Mouse (Mus musculus) liver, embryonic 14.5 days (tissue): Measurements from ENCODE around the gene Eno2. TPM values are rescaled to one million over a fixed set of nuclear protein-coding genes. Genes with fewer than 3 reads are reported as not detected.
A peak's percentile ranks its signal among the peaks of the same experiment; 100 is the strongest.

Experiments
- ATAC-seq: fragments of 200-750 bp; cut with Nextera tagmentation; 2 replicates; pipeline ENCODE4 v1.8.0; 2017; ENCODE audit warnings: moderate number of reproducible peaks, mild to moderate bottlenecking, moderate library complexity; ENCODE audit not compliant: insufficient read depth
- DNase-seq, 3 experiments: peaks; one replicate each; pipeline ENCODE4 v3.0.0-alpha.2; 2012 to 2013; ENCODE audit warnings: low read depth in 3 of 3, low spot score in 3 of 3
- H3K27ac ChIP-seq: fragments of 300-500 bp; sonication (generic); 2 replicates; pipeline ENCODE4 v1.5.1; 2014; ENCODE audit warnings: moderate library complexity, mild to moderate bottlenecking, control low read depth, inconsistent platforms
- H3K27me3 ChIP-seq: fragments of 300-500 bp; sonication (generic); 2 replicates; pipeline ENCODE4 v1.6.1; 2014; ENCODE audit warnings: mild to moderate bottlenecking, low read length, moderate library complexity; ENCODE audit not compliant: control insufficient read depth, insufficient read depth
- H3K36me3 ChIP-seq: fragments of 300-500 bp; sonication (generic); replicated peaks from 2 replicates; pipeline ENCODE4 v1.6.1; 2014; ENCODE audit warnings: low read depth; ENCODE audit not compliant: control insufficient read depth, insufficient read depth
- H3K4me1 ChIP-seq, 2 experiments: fragments of 200-500 bp in 1 of 2; fragments of 300-500 bp in 1 of 2; sonication (generic) in 1 of 2; replicated peaks; 2 replicates each; pipeline ENCODE4 v1.6.1; 2012 to 2014; ENCODE audit warnings: antibody characterized with exemption in 1 of 2, inconsistent platforms in 1 of 2, low read length in 1 of 2; ENCODE audit not compliant: control insufficient read depth in 2 of 2, insufficient read depth in 2 of 2
- H3K4me2 ChIP-seq: fragments of 300-500 bp; sonication (generic); 2 replicates; pipeline ENCODE4 v1.6.1; 2014; ENCODE audit warnings: low read depth, mild to moderate bottlenecking, control low read depth, moderate library complexity
- H3K4me3 ChIP-seq, 2 experiments: fragments of 200-500 bp in 1 of 2; fragments of 300-500 bp in 1 of 2; sonication (generic) in 1 of 2; 2 replicates each; pipeline ENCODE4 v1.5.1; 2012 to 2014; ENCODE audit warnings: low read depth in 2 of 2, low read length in 2 of 2, mild to moderate bottlenecking in 2 of 2, control low read depth in 1 of 2, inconsistent platforms in 1 of 2, moderate library complexity in 1 of 2; ENCODE audit not compliant: insufficient read depth in 1 of 2
- H3K9ac ChIP-seq: fragments of 300-500 bp; sonication (generic); replicated peaks from 2 replicates; pipeline ENCODE4 v1.6.1; 2014; ENCODE audit warnings: mild to moderate bottlenecking, control low read depth, moderate library complexity
- H3K9me3 ChIP-seq: fragments of 300-500 bp; sonication (generic); 2 replicates; pipeline ENCODE4 v1.6.1; 2016; ENCODE audit warnings: low read length, mixed read lengths; ENCODE audit not compliant: control insufficient read depth
- CTCF ChIP-seq: IDR thresholded peaks from 2 replicates; pipeline ENCODE4 v1.5.1; 2016; ENCODE audit warnings: antibody characterized with exemption, low read depth, control low read depth
- EP300 ChIP-seq: IDR thresholded peaks from 2 replicates; pipeline ENCODE4 v1.6.1; 2016; ENCODE audit warnings: antibody characterized with exemption, low read depth
- WGBS: fragments of 180-500 bp; shearing (Covaris S2); extraction: QIAGEN DNeasy Blood & Tissue Kit; methylation state at CpG from one replicate; pipeline ENCODE4 v1.1.7; 2014; ENCODE audit not compliant: insufficient replicate concordance; 5-methylcytosine and 5-hydroxymethylcytosine counted together
- polyA plus RNA-seq, 2 experiments: library from polyadenylated mRNA; depleted of rRNA in 1 of 2; stranded (reverse) in 1 of 2; unstranded in 1 of 2; fragments of >200 nt; fragmentation: Nextera tagmentation in 1 of 2; extraction: Ambion mirVana in 1 of 2; gene quantifications; 2 replicates each; pipeline versions ENCODE4 v1.2.1 to v1.2.3; 2012 to 2014

Gene Eno2
- polyA plus RNA-seq, 2 experiments, result 0.50 TPM; not detected in 1

GRCm38 (mm10) chr6:124814858-124815774 is 45.6 kb upstream of the Eno2 start:
- no peak overlapping the region for H3K27ac ChIP-seq
- 0 out of 2 replicates have a peak, but pooled peaks have one; percentile 2 for TF ChIP-seq CTCF
- TF ChIP-seq EP300, result no peak
- DNase-seq (no peak), ATAC-seq (no peak)
- peaks cover 35% of the 10 kb centered on the region for H3K36me3 ChIP-seq
- H3K4me1 ChIP-seq, result peaks cover 11 to 17% of the 10 kb centered on the region in 2 experiments
- no peak overlapping the region for H3K9ac ChIP-seq
- H3K4me2 ChIP-seq, result no peak overlapping the region; the same call in 1 of the 2 replicates
- no peaks in the 10 kb centered on the region for H3K9me3 ChIP-seq
- no peaks in the 10 kb centered on the region for H3K27me3 ChIP-seq
- 65% methylated on average over 9 of the region's 9 CpGs for WGBS
- H3K4me3 ChIP-seq, result no peak overlapping the region

GRCm38 (mm10) chr6:124814448-124814847 is 45.0 kb upstream of the Eno2 start:
- no peak; the same call in 1 of the 2 replicates for ATAC-seq
- H3K9ac ChIP-seq, result peak overlapping the region; percentile 90; the same call in 1 of the 2 replicates
- H3K27me3 ChIP-seq, result no peaks in the 10 kb centered on the region
- TF ChIP-seq EP300, result no peak
- no peak for TF ChIP-seq CTCF
- H3K4me1 ChIP-seq, result peaks cover 13 to 23% of the 10 kb centered on the region in 2 experiments
- peak overlapping the region; percentile 89 to 94; a peak in 3 of 4 replicates for H3K4me3 ChIP-seq
- no peaks in the 10 kb centered on the region for H3K9me3 ChIP-seq
- DNase-seq, result no peak
- peaks cover 33% of the 10 kb centered on the region for H3K36me3 ChIP-seq
- H3K4me2 ChIP-seq, result peak overlapping the region; percentile 88
- 34% methylated on average over 8 of the region's 8 CpGs for WGBS
- H3K27ac ChIP-seq, result no peak overlapping the region

GRCm38 (mm10) chr6:124813933-124814332 is 44.5 kb upstream of the Eno2 start, which contains the start of gene Tpi1:
Gene Tpi1 (minus strand): TSS chr6:124814296.
- H3K4me3 ChIP-seq, result peak within 1 kb of the TSS; percentile 89 to 94
- H3K9ac ChIP-seq, result peak within 1 kb of the TSS; percentile 90
- H3K27ac ChIP-seq, result peak within 1 kb of the TSS; percentile 84
- no peaks in the 10 kb centered on the region for H3K9me3 ChIP-seq
- no peaks in the 10 kb centered on the region for H3K27me3 ChIP-seq
- ATAC-seq, result peak; percentile 83
- under 1% methylated on average over 22 of the region's 22 CpGs for WGBS
- DNase-seq, result peak; percentile 75 to 79 (median 76)
- H3K4me2 ChIP-seq, result peak within 1 kb of the TSS; percentile 88
- TF ChIP-seq EP300 (no peak), CTCF (no peak)
- peaks cover 13 to 23% of the 10 kb centered on the region in 2 experiments for H3K4me1 ChIP-seq
- peaks cover 33% of the 10 kb centered on the region for H3K36me3 ChIP-seq

GRCm38 (mm10) chr6:124813496-124813895 is 44.0 kb upstream of the Eno2 start:
- ATAC-seq, result peak; percentile 66
- TF ChIP-seq CTCF, result no peak
- TF ChIP-seq EP300, result no peak
- H3K4me3 ChIP-seq, result peak overlapping the region; percentile 89 to 94
- peaks cover 29% of the 10 kb centered on the region for H3K36me3 ChIP-seq
- no peaks in the 10 kb centered on the region for H3K9me3 ChIP-seq
- H3K27me3 ChIP-seq, result no peaks in the 10 kb centered on the region
- peak overlapping the region; percentile 88 for H3K4me2 ChIP-seq
- under 1% methylated on average over 17 of the region's 18 CpGs for WGBS
- H3K9ac ChIP-seq, result peak overlapping the region; percentile 90
- peak overlapping the region; percentile 84 for H3K27ac ChIP-seq
- H3K4me1 ChIP-seq, result peaks cover 13 to 23% of the 10 kb centered on the region in 2 experiments
- peak; percentile 52 to 62 (median 57) for DNase-seq

GRCm38 (mm10) chr6:124812848-124813247 is 43.4 kb upstream of the Eno2 start:
- peaks cover 26% of the 10 kb centered on the region for H3K36me3 ChIP-seq
- peak overlapping the region; percentile 90 for H3K9ac ChIP-seq
- no peaks in the 10 kb centered on the region for H3K9me3 ChIP-seq
- ATAC-seq (no peak), DNase-seq (no peak)
- no peak for TF ChIP-seq CTCF
- no peak for TF ChIP-seq EP300
- no peaks in the 10 kb centered on the region for H3K27me3 ChIP-seq
- H3K4me1 ChIP-seq, result peaks cover 17 to 28% of the 10 kb centered on the region in 2 experiments
- H3K27ac ChIP-seq, result peak overlapping the region; percentile 84
- H3K4me2 ChIP-seq, result peak overlapping the region; percentile 88
- H3K4me3 ChIP-seq, result peak overlapping the region; percentile 89 to 94
- WGBS, result 24% methylated on average over 9 of the region's 9 CpGs
